Mouse (Mus musculus) fat pad, adult 2 months (tissue): ENCODE data around the gene Cacna1h.

Experiments used
- DNase-seq: peaks from one replicate; pipeline ENCODE4 v3.0.0-alpha.2; 2011; ENCODE audit warnings: low read depth, low spot score; ENCODE audit errors: extremely low read depth

Cacna1h gene

DNA sequence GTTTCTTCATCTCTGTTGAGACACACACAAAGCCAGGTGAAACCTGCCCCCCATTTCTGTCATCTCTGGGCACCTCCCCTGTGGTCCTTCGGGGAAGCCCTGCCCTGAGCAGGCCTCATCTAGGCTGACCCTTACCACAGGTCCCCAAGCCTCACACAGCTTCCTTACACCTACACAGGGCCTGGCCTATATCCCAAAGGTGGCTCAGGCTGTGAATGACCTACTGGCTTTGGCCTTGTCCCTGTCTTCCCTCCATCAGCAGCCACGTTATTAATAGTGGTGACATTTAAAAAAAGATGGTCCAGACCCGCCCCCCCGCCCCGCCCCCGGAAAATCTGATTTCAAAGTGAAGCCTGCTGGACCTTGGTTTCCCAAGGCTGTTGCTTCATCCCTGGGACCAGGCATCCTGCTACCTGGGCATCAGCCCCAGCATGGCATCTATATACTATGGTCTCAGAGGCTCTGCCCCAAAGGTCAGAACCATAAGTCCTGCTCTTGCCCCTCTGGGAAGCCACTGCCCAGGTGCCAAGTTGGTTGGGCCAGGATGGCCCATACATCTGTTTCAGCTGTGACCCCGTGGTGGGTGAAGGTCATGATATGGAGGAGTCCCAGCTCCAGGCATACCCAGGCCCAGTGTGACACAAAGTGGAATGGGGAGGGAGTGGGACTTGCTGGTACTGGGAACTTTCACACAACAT is 25.1 kb downstream of the Cacna1h start:
- DNase-seq: no peak

DNA sequence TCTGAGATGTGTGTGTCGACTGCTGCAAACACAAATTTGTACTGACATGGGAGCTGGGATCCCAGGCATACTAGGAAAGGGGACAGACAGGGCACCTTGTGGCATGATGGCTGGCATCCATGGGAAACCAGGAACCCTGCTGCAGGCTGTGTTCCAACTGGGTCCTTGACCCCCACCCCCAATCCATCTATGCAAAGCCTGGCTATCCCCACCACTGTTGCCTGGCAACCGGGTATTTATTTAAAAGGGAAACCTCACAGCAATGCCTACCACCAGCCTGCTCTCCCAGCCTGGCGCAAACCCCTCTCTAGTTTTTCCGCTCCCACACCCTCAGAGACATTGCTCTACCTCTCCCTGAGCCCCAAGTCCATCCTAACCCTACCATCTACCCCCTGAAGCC is 26.2 kb downstream of the Cacna1h start:
- no peak for DNase-seq

DNA sequence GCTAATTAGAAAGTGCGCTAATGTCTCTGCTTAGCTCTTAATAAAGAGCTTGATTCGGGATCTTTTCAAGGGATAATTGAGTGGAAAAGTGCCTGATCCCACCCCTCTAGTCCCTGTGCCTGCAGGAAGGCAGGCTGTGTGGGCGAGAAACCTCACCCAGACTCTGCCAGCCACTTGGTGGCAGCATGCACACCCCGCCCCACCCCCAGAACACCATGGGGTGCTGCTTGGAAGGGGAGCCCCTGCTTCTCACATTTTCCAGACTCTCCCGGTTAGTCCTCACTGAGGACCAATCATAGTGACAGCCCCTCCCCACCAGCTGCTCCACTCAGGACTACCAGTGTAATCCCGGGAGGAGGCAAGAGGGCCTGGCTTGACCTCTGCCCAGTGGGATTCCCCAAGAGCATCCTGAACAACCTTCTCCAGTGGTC is 27.6 kb downstream of the Cacna1h start:
- no peak for DNase-seq

DNA sequence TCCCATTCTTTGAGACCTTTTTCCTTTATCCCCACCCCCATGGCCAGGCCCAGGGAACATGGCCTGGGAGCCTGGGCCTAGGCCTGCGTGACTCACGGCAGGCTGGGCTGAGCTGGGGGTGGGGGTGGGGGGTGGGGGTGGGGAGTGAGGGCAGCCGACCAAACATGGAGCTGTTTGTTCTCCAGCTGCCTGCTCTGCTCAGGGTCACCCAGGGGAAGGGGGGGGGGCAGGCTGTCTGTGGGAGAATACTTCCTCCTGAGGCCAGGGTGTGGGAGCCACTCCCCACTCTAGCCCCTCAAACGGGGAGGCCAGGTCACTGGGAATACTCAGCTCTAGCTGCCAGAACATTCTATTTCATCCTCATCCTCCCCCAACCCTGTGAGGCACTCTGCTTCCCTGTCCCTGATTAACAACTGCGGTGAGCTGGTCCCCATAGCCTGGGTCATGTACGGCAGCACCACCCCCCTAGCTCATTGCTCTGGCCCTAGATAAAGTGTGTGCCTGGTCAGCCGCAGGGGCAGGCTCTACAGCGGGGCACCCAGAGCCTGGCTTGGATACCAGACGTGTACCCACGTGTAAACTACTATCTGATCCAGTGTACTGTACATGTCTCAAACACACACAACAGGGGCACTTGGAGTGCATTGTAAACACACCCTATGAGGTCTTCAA is 28.2 kb downstream of the Cacna1h start:
- DNase-seq: no peak

DNA sequence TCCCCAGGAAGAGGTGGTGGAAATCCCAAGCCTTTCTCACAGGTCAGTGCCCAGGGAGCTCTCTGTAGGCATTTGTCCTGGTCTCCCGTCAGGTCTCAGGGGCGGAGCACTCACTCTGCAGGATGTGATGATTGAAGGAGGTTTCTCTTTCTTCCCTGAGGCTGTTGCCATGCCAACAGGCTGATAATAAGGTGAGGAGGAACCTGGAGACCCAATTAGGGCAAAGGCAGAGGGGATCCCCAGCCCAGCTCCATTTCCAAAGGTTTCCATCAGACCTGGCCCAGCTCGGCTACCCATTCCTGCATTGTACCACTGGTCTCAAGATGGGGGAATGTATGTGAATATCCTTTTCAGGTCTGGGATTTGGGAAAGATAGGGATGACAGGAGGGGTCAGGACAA is 29.4 kb downstream of the Cacna1h start:
- DNase-seq: no peak

DNA sequence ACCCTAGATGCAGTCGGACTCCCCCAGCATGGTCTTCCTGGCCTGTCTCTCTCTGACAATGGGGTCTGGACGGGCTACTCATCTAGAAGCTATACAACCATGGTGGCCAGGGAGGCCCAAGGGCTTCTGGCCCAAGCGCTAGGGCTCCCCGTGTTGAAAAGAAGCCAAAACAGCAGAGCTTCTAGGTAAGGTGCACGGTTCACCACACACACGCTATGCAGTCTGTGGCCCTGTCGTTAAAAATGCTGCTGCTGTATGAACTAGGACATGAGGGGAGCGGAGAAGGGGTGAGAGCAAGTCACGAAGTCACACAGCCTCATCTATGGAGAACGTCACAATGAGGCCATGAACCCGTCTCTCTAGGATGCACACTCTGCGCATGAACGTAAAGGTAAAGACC is 31.4 kb downstream of the Cacna1h start:
- DNase-seq: no peak

DNA sequence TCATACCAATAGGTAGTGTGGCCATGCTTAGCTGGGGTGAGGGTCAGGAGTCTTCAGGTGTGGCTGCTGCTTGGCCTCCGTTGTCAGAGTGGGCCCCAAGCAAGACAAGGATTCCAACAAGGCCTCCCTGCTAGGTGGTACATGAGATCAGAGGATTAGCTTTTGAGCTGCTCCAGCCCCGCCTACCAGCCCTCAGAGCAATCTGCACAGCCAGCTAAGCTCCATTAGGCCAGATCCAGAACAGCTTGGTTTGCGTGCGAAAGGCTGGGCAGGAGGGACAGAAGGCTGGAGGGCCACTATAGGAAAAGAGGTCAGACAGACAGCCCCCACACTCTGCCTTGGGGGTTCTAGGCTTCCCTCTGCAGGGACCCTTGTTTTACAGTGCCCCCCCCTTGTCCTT is 32.1 kb downstream of the Cacna1h start:
- DNase-seq: no peak

DNA sequence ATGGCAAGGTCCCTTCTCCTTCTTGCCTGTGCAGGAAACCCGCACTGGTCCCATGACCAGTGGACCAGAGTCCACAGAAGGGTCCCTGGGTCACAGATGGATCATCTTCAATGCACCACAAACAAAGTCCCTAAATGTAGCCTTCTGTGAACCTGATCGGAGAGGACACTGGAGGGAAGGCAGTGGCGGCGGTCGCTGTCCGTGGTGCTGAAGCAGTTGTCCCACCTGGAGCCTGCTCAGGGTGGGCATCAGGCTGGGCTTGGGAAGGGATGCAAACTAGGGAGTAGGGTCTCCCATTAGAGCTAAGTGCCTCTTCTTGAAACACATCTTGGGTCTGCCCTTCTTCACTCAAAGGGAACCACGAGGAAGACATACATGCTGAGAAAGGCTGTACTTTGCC is 33.1 kb downstream of the Cacna1h start:
- DNase-seq: no peak

DNA sequence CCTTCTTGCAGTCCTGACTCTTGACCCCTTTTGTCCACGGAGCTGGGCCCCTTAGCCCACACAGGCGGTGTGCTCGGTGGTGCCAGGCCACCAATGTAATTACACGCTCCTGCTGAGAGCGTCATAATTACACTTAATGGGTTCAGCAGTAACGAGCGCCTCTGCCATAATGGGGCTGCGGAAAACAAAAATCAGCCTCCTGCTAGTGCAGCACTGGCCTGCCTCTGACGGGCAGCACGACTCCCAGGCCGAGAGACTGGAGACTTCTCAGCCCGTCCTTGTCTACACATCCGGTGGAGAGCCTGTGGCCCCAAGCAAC is 35.1 kb downstream of the Cacna1h start:
- DNase-seq: no peak

DNA sequence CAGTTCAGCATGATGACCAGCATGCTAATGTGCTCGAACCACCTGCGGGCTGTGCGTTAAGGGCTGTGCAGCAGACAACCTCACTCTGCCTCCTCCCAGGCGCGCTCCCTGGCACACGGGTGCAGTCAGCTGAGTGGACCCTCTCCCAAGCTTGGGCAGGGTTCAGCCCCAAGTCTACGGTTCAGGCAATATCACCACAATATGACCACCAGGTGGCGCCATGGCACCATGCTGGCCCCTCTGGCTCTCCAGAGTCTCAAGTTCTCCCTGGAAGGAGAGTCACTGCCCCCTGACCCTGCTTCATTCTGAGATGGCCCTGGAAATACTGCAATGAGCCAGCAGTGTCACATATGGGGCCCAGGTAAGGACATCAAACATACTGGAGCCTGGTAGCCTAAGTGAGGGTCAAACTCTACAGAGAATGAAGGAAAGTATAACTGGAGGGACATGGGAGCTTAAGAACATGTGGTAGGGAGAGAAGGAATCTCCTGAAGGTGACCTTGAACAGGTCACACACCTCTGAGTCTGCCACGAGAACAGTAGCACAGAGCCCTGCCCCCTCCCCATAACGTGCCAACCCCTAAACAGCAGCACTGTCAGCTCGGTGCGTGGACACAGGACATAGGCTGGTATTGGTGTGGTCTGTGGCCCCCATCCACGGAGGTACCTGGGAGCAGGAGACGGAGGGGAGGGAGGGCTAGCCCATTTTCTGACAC is 35.6 kb downstream of the Cacna1h start:
- DNase-seq: no peak

DNA sequence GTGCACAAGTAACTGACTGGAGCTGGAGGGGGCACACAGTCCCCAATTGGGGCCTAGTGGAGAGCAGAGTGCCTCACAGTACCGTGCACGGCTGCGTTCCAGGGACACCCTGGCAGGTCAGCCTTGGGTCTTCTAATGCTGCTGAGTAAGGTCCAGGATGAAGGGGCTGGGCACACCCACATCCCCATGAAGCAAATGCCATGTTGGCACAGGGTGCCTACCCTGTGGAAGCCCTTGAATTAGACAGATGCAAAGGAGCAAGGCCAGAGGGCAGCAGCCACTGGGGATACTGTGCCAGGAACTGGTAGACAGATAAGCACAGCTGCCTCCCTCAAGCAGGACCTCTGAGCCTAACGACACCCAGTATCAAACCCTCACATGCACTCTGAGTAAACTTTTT is 39.1 kb downstream of the Cacna1h start:
- no peak for DNase-seq

DNA sequence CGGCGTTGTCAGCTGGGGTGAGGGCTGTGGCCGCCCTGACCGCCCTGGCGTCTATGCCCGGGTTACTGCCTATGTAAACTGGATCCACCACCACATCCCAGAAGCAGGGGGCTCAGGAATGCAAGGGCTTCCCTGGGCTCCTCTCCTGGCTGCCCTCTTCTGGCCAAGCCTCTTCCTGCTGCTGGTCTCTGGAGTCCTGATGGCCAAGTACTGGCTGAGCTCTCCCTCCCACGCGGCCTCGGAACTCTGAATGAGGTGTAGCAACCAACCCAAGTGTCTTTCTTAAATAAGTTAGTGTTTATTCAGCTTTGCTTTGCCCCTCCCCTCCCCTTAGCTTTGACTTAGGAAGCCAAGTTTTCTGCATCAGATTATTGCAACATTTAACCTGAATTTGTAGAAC is 59.6 kb downstream of the Cacna1h start:
- DNase-seq: peak; percentile 25

DNA sequence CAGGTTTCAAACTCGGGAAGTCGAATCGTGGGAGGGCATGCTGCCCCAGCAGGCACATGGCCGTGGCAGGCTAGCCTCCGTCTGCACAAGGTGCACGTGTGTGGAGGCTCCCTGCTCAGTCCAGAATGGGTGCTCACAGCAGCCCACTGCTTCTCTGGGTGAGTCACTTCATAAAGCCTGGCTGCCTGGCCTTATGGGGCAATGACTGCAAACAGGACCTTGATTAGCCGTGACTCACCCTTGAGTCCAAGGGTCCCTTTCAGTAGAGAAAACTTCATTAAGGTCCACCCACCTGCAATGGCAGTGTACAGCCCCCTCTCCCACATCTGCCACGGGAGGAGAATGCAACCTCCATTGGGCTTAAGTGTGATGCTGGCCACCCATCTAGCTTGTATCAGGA is 61.1 kb downstream of the Cacna1h start:
- no peak for DNase-seq

DNA sequence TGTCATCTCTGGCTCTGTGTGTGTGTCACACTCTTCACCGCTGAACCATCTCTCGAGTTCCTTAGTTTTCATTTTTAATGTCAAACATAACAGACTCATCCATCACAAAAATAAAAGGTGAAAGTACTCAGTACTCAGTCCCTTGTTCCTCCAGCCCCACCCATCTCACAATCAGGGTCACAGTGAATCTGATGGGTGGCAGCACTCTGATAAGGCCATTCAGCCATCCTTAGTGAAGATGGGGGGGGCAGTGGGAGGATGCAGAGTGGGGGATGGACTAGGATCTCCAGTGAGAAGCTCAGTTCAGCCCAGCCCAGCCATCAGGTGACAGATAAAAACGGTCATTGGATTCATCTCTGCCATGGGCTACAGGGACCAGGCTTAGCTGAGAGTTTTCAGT is 64.6 kb downstream of the Cacna1h start, which contains the start of gene Tpsg1:
Gene Tpsg1, plus strand, starts transcription at position 301 of the 400 bp plus-strand sequence.
- no peak for DNase-seq

DNA sequence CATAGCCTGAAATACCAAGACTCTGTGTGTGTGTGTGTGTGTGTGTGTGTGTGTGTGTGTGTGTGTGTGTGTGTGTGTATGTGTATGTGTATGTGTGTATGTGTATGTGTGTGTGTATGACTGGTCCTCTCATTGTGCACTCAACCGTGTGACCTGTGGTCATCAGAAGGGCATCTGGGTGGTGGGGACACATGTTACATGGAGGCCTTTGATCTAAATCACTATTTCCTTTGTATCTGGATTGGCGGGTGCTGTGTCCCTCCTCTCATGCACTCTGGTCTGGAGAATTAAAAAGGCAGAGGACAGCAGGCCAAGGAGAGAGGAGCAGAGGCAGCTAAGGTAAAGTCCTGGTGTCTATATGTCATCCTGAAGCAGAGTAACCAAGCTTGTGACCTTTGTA is 67.6 kb downstream of the Cacna1h start, which contains the start of gene Tpsb2:
Gene Tpsb2, plus strand, starts transcription at position 301 of the 400 bp plus-strand sequence.
- no peak for DNase-seq

DNA sequence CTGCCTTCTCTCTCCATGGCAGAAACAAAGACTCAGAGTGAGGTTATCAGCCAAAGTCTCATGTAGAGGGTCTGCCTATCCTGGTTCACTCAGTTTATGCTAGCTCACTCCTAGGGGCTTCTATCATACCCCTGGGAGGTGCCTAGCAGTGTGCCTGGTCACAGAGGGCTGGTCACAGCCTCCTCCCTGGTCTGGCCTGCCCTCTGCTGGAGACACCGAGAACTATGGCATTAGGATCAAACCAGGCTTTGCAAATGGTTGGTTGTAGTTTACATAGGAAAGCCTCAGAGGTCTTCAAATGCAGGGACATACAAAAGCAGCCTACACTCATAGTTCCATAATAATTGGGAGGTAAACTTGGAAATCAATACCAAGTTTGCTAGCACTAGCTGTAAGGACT is 69.9 kb downstream of the Cacna1h start:
- DNase-seq: no peak

DNA sequence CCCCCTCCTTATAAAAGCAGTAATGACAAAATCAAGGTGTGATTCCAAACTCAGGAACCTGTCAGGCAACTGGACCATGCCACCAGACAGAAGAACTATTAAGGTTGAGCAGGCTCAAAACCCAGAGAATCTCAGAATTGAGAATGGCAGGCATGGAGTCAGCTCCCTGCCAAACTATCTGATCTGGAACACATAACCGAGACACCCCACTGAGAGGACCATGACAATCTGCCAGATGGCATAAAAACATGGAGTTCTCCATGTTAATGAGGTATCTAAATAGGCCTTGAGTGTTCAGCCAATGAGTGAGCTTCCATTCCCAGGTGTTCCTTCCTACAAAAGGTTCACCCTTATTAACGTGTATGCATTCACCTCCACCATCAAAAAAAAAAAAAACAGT is 72.3 kb downstream of the Cacna1h start:
- no peak for DNase-seq

DNA sequence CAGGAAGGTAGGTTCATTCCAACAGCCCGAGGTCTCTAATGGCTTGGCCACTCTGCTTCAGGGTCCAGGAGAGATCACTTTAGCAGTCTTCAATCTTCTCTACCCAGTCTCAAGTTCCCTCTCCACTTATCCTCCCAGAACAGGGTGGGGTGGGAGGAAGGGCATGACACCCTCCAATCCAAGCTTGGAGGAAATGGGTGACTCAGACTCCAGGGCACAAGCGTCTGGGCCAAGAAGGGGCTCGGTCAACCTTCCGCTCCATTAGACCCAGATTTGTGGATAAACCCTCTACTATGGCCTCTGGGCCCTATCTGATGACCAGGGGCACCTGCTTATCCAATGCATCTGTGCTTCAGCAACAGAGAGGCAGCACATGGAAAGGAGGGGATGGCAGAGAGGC is 88.1 kb downstream of the Cacna1h start, which contains the start of gene Tpsab1:
Gene Tpsab1, minus strand, starts transcription at position 101 of the 400 bp plus-strand sequence.
- DNase-seq: no peak

DNA sequence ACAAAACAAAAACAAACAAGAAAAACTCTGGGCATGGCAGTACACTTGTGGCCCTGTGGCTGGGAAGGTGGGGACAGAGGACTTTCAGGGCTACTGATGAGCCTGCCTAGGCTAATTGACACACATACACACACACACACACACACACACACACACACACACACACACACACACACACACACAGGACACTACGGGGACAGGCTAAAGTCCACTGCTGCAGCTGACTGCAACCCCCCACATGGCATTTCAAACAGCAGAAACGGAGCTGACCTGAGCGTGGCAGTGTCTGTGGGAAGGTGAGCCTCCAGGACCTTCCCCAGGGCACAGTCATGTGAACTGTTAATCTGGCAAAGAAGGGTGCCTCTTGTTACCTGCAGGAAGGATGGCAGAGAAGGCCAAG is 92.1 kb downstream of the Cacna1h start:
- no peak for DNase-seq

DNA sequence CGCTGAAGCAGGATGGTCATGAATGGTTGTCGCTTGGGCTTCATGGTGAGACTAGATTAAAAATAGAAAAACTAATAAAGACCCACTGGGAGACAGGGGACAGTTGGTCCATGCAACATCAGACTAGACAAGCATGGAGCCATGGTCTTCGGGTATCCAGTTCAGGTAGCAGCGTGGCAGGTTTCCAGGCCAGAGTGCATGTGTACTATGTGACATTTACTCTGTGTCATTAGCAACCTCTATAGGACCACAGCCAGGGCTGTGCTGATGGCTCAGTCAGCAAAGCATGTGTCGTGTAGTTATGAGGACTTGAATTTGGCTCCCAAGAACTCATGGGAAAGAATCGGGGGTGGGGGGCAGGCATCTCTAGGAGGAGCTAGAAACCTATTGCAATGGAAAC is 93.6 kb downstream of the Cacna1h start:
- DNase-seq: no peak

DNA sequence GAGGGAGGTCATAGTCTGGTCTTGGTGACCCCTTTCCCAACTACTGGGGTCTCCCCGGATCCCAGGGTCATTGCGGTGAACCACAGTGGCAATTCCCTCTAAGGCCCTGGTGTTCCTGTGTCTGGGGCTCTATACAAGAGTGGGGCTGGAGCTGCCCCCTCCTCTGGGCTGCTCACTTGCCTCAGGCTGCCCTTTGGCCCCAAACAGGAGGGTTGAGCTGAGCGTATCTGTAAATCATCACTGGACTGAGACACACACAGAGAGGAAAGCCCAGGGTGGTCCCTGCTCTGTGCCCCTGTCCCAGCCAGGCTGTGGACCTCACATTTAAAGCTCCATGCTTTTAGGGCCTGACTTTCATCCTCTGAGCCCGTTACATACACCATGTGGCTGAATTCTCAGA is 95.4 kb downstream of the Cacna1h start:
- no peak for DNase-seq

DNA sequence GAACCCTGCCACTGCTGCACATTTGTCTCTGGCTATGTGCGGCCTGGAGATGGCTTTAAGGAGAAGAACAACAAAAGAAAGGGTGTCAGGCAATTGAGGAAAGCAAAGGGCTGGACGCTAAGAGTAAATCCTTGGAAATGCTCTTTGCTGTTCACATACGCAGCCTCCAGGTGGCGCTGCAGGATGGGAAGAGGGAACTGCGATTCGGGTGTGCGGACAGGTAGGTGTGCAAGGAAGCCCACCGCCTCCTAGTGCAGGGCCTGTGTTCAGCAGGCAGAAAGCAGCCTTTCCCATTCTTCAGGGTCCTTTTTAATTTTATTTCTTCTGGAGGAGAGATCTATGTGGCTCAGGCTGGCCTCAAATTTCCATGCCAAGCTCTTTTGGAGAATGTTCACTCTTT is 99.6 kb downstream of the Cacna1h start:
- DNase-seq: no peak
